Mouse (Mus musculus) ES-Bruce4 (cell line): ENCODE results near the gene Lpcat2.

ENCODE experiments used
- CTCF ChIP-seq: IDR thresholded peaks from one replicate; pipeline ENCODE4 v1.8.1; 2011; ENCODE audit warnings: low read depth, low read length
- POLR2A ChIP-seq: IDR thresholded peaks from one replicate; pipeline ENCODE4 v1.8.1; 2011; ENCODE audit warnings: low read length; ENCODE audit not compliant: insufficient read depth

- TF ChIP-seq CTCF = no peak
- no peak for TF ChIP-seq POLR2A
Measured at GRCm38 (mm10) chr8:92828251-92828743, 26.8 kb upstream of the Lpcat2 start.
